Mouse (Mus musculus): ENCODE measurements around the gene Adamts5. TPM values are rescaled to one million over a fixed set of nuclear protein-coding genes. Genes with fewer than 3 reads are reported as not detected.

Adamts5 gene
- polyA plus RNA-seq, 3 experiments from 2014 or later, result 0.03 to 0.04 TPM; not detected in 1

GRCm38 (mm10) chr16:85819808-85820458 lies 81.7 kb downstream of the Adamts5 start:
- no peak for ATAC-seq

- no peak for ATAC-seq
These were observed 87.5 kb downstream of the Adamts5 start for GRCm38 (mm10) chr16:85814116-85814515.

GRCm38 (mm10) chr16:85807626-85808025 lies 94.0 kb downstream of the Adamts5 start:
- ATAC-seq, result no peak

GRCm38 (mm10) chr16:85807072-85807471 lies 94.6 kb downstream of the Adamts5 start:
- ATAC-seq, result no peak

Other genes with a start within 250 kb of the Adamts5 start
- gene Adamts1, start 98.7 kb downstream of the Adamts5 start, polyA plus RNA-seq (2017; shearing (Covaris generic)), result not detected

Data from inflammation-experienced regulatory T-cells, adult 6 months (primary cell).